Mouse (Mus musculus) MEL (cell line): ENCODE measurements around the gene 1700001P01Rik. TPM values are rescaled to one million over a fixed set of nuclear protein-coding genes. Genes with fewer than 3 reads are reported as not detected.

Experiments
- DNase-seq: peaks from one replicate; pipeline ENCODE4 v3.0.0; 2011; ENCODE audit warnings: low read depth, low spot score
- H3K27ac ChIP-seq: 2 replicates; pipeline ENCODE4 v1.5.1; 2012; ENCODE audit warnings: low read depth, mild to moderate bottlenecking, control low read depth, low read length, moderate library complexity; ENCODE audit not compliant: control insufficient read depth
- H3K27me3 ChIP-seq, 2 experiments: fragments of 150-350 bp in 1 of 2; sonication (generic) in 1 of 2; 2 replicates each; pipeline ENCODE4 v1.6.1; 2012; ENCODE audit warnings: low read length in 2 of 2, mild to moderate bottlenecking in 2 of 2, improper control_type of control experiment in 1 of 2, moderate library complexity in 1 of 2; ENCODE audit not compliant: insufficient read depth in 2 of 2, control insufficient read depth in 1 of 2
- H3K36me3 ChIP-seq, 2 experiments: 2 replicates each; pipeline ENCODE4 v1.6.1; 2012 to 2014; ENCODE audit warnings: low read length in 2 of 2, improper control_type of control experiment in 1 of 2, inconsistent platforms in 1 of 2, mild to moderate bottlenecking in 1 of 2; ENCODE audit not compliant: insufficient read depth in 2 of 2, control insufficient read depth in 1 of 2
- H3K4me1 ChIP-seq, 2 experiments: fragments of 150-350 bp in 1 of 2; sonication (generic) in 1 of 2; 2 replicates each; pipeline ENCODE4 v1.6.1; 2012; ENCODE audit warnings: low read length in 2 of 2, improper control_type of control experiment in 1 of 2, mild to moderate bottlenecking in 1 of 2; ENCODE audit not compliant: insufficient read depth in 2 of 2, control insufficient read depth in 1 of 2
- H3K4me3 ChIP-seq, 2 experiments: fragments of 150-350 bp in 1 of 2; sonication (generic) in 1 of 2; 2 replicates each; pipeline ENCODE4 v1.5.1; 2012; ENCODE audit warnings: low read depth in 2 of 2, low read length in 2 of 2, mild to moderate bottlenecking in 2 of 2, moderate library complexity in 2 of 2, control low read depth in 1 of 2, improper control_type of control experiment in 1 of 2; ENCODE audit not compliant: control insufficient read depth in 1 of 2, insufficient read depth in 1 of 2
- H3K79me2 ChIP-seq: 2 replicates; pipeline ENCODE4 v1.6.1; 2012; ENCODE audit warnings: mild to moderate bottlenecking, low read length, moderate library complexity; ENCODE audit not compliant: control insufficient read depth, poor library complexity, insufficient read depth
- H3K9ac ChIP-seq: 2 replicates; pipeline ENCODE4 v1.6.1; 2012; ENCODE audit warnings: low read depth, mild to moderate bottlenecking, control low read depth, low read length, moderate library complexity; ENCODE audit not compliant: control insufficient read depth, poor library complexity, severe bottlenecking
- H3K9me3 ChIP-seq: fragments of 150-350 bp; sonication (generic); replicated peaks from 2 replicates; pipeline ENCODE4 v1.6.1; 2012; ENCODE audit warnings: mild to moderate bottlenecking, low read length, improper control_type of control experiment, moderate library complexity; ENCODE audit not compliant: insufficient read depth
- BHLHE40 ChIP-seq: IDR thresholded peaks from 2 replicates; pipeline ENCODE4 v1.6.1; 2012; ENCODE audit warnings: low read depth, mild to moderate bottlenecking, inconsistent platforms, low read length, improper control_type of control experiment, borderline replicate concordance
- CHD1 ChIP-seq: IDR thresholded peaks from 2 replicates; pipeline ENCODE4 v1.6.1; 2012; ENCODE audit warnings: low read depth, mild to moderate bottlenecking, inconsistent platforms, low read length, improper control_type of control experiment
- CHD2 ChIP-seq: IDR thresholded peaks from 2 replicates; pipeline ENCODE4 v1.6.1; 2011; ENCODE audit warnings: low read length, improper control_type of control experiment
- ELF1 ChIP-seq: IDR thresholded peaks from 2 replicates; pipeline ENCODE4 v1.6.1; 2014; ENCODE audit warnings: low read depth, mild to moderate bottlenecking, inconsistent platforms, low read length, improper control_type of control experiment, moderate library complexity
- ETS1 ChIP-seq: IDR thresholded peaks from 2 replicates; pipeline ENCODE4 v1.6.1; 2012; ENCODE audit warnings: low read depth, mild to moderate bottlenecking, inconsistent platforms, low read length, improper control_type of control experiment, moderate library complexity
- GATA1 ChIP-seq: IDR thresholded peaks from 2 replicates; pipeline ENCODE4 v1.6.1; 2011; ENCODE audit warnings: low read depth, low read length, improper control_type of control experiment
- HCFC1 ChIP-seq: IDR thresholded peaks from 2 replicates; pipeline ENCODE4 v1.6.1; 2012; ENCODE audit warnings: low read depth, mild to moderate bottlenecking, inconsistent platforms, low read length, improper control_type of control experiment, moderate library complexity
- JUND ChIP-seq: IDR thresholded peaks from 2 replicates; pipeline ENCODE4 v1.6.1; 2011; ENCODE audit warnings: low read depth, mild to moderate bottlenecking, improper control_type of control experiment, low read length
- MAFK ChIP-seq: IDR thresholded peaks from 2 replicates; pipeline ENCODE4 v1.6.1; 2011; ENCODE audit warnings: low read depth, mild to moderate bottlenecking, low read length, improper control_type of control experiment, borderline replicate concordance
- MAX ChIP-seq: IDR thresholded peaks from 2 replicates; pipeline ENCODE4 v1.6.1; 2011; ENCODE audit warnings: low read length, improper control_type of control experiment
- MAZ ChIP-seq: IDR thresholded peaks from 2 replicates; pipeline ENCODE4 v1.6.1; 2012; ENCODE audit warnings: low read depth, mild to moderate bottlenecking, inconsistent platforms, low read length, improper control_type of control experiment
- MEF2A ChIP-seq: IDR thresholded peaks from 2 replicates; pipeline ENCODE4 v1.6.1; 2014; ENCODE audit warnings: low read depth, mild to moderate bottlenecking, inconsistent platforms, low read length, improper control_type of control experiment; ENCODE audit not compliant: poor library complexity, insufficient replicate concordance, severe bottlenecking; ENCODE audit errors: extremely low read depth
- NRF1 ChIP-seq: IDR thresholded peaks from 2 replicates; pipeline ENCODE4 v1.6.1; 2014; ENCODE audit warnings: low read depth, mild to moderate bottlenecking, inconsistent platforms, low read length, improper control_type of control experiment, moderate library complexity; ENCODE audit not compliant: poor library complexity, insufficient read depth, severe bottlenecking
- POLR2A ChIP-seq, 2 experiments: IDR thresholded peaks; 2 replicates each; pipeline ENCODE4 v1.6.1; 2011 to 2012; ENCODE audit warnings: low read length in 2 of 2, mild to moderate bottlenecking in 2 of 2, control low read depth in 1 of 2, improper control_type of control experiment in 1 of 2, low read depth in 1 of 2, moderate library complexity in 1 of 2; ENCODE audit not compliant: control insufficient read depth in 1 of 2, insufficient read depth in 1 of 2, poor library complexity in 1 of 2
- POLR2AphosphoS2 ChIP-seq: IDR thresholded peaks from 2 replicates; pipeline ENCODE4 v1.6.1; 2011; ENCODE audit warnings: low read length, improper control_type of control experiment
- RCOR1 ChIP-seq: IDR thresholded peaks from 2 replicates; pipeline ENCODE4 v1.6.1; 2012; ENCODE audit warnings: low read depth, mild to moderate bottlenecking, inconsistent platforms, low read length, improper control_type of control experiment
- TBP ChIP-seq: IDR thresholded peaks from 2 replicates; pipeline ENCODE4 v1.8.0; 2011; ENCODE audit warnings: low read depth, low read length, improper control_type of control experiment
- TCF12 ChIP-seq: IDR thresholded peaks from 2 replicates; pipeline ENCODE4 v1.6.1; 2014; ENCODE audit warnings: low read depth, mild to moderate bottlenecking, inconsistent platforms, low read length, improper control_type of control experiment, moderate library complexity
- UBTF ChIP-seq: IDR thresholded peaks from 2 replicates; pipeline ENCODE4 v1.6.1; 2012; ENCODE audit warnings: low read depth, mild to moderate bottlenecking, inconsistent platforms, low read length, improper control_type of control experiment, moderate library complexity, borderline replicate concordance; ENCODE audit not compliant: insufficient read depth
- ZMIZ1 ChIP-seq: IDR thresholded peaks from 2 replicates; pipeline ENCODE4 v1.6.1; 2012; ENCODE audit warnings: low read depth, mild to moderate bottlenecking, inconsistent platforms, low read length, improper control_type of control experiment, moderate library complexity
- polyA plus RNA-seq, 2 experiments: library from polyadenylated mRNA; stranded (reverse) in 1 of 2; unstranded in 1 of 2; fragments of >175 nt in 1 of 2; fragments of >200 nt in 1 of 2; gene quantifications; 2 replicates each; pipeline versions ENCODE4 v1.2.1 to v1.2.4; 2012; ENCODE audit warnings: low replicate concordance in 2 of 2, low read depth in 1 of 2; ENCODE audit not compliant: insufficient read length in 2 of 2, insufficient read depth in 1 of 2, missing spikeins in 1 of 2
- total RNA-seq: library from RNA; depleted of rRNA; stranded (reverse); fragments of 300-350 nt; gene quantifications from 2 replicates; pipeline ENCODE4 v1.2.3, GENCODE M21; 2012

Gene 1700001P01Rik
- total and polyA plus RNA-seq, 3 experiments: 0.43 to 0.69 TPM; not detected in 1

- TF ChIP-seq MAX (no peak), BHLHE40 (no peak), UBTF (no peak)
Observed at GRCm38 (mm10) chr11:97817379-97817778, 41.7 kb upstream of the 1700001P01Rik start (continued).

DNA sequence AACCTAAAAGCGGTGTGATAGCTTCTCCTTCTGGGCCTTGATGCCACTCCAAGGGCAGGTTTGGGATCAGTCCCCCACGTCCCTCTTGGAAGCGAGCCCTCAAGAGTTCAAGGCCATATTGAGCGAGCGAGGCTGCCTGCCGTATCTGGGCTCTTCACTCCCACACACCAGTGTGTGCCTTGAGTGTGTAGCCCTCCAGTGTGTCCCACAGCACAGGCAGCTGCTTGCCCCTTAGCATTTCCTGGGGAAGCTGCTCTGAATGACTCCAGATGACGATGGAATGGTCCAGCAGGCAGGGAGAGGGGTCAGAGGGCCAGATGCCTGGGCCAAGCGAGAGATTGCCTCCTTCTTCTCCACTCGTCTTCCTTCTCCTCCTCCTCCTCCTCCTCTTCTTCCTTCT lies 41.2 kb upstream of the 1700001P01Rik start:
- no peaks in the 10 kb centered on the region for H3K79me2 ChIP-seq
- H3K27ac ChIP-seq: no peak overlapping the region
- no peak for DNase-seq
- peaks cover 4 to 7% of the 10 kb centered on the region in 2 experiments; a peak in 3 of 4 replicates for H3K4me1 ChIP-seq
- H3K36me3 ChIP-seq: peaks cover 0 to 7% of the 10 kb centered on the region in 2 experiments; a peak in 1 of 4 replicates
- H3K9ac ChIP-seq: no peak overlapping the region
- no peaks in the 10 kb centered on the region for H3K27me3 ChIP-seq
- H3K4me3 ChIP-seq: no peak overlapping the region
- no peaks in the 10 kb centered on the region for H3K9me3 ChIP-seq
- TF ChIP-seq JUND (no peak), TCF12 (no peak), POLR2AphosphoS2 (no peak), MAFK (no peak), POLR2A (IDR thresholded peaks at IDR 0.05; ENCODE audit: control insufficient read depth in 1 of 2, insufficient read depth in 1 of 2, low read depth in 1 of 2, low read length in 2 of 2, poor library complexity in 1 of 2) (no peak)
- TF ChIP-seq, all 39 proteins: peak for 0

- Histone ChIP-seq H3K4me1 (peaks cover 4 to 7% of the 10 kb centered on the region in 2 experiments; a peak in 3 of 4 replicates), H3K79me2 (no peaks in the 10 kb centered on the region), H3K27me3 (no peaks in the 10 kb centered on the region), H3K4me3 (no peak overlapping the region), H3K9ac (no peak overlapping the region), H3K9me3 (no peaks in the 10 kb centered on the region), H3K36me3 (peaks cover 0 to 7% of the 10 kb centered on the region in 2 experiments; a peak in 1 of 4 replicates), H3K27ac (no peak overlapping the region)
- TF ChIP-seq MEF2A: no peak
- TF ChIP-seq RCOR1: no peak
- TF ChIP-seq CHD2: no peak
- DNase-seq: no peak
Observed at GRCm38 (mm10) chr11:97816176-97816575, 40.5 kb upstream of the 1700001P01Rik start.

GRCm38 (mm10) chr11:97815736-97816135 lies 40.0 kb upstream of the 1700001P01Rik start:
- Histone ChIP-seq H3K4me3 (no peak overlapping the region), H3K9ac (no peak overlapping the region), H3K27me3 (no peaks in the 10 kb centered on the region), H3K4me1 (peaks cover 4 to 7% of the 10 kb centered on the region in 2 experiments; a peak in 3 of 4 replicates), H3K27ac (no peak overlapping the region), H3K9me3 (no peaks in the 10 kb centered on the region), H3K36me3 (peaks cover 0 to 7% of the 10 kb centered on the region in 2 experiments; a peak in 2 of 4 replicates), H3K79me2 (no peaks in the 10 kb centered on the region)
- TF ChIP-seq TBP (no peak), HCFC1 (no peak), TCF12 (no peak), ZMIZ1 (no peak), ELF1 (no peak), NRF1 (no peak), MAFK (no peak), UBTF (no peak), MAZ (no peak), CHD2 (no peak), GATA1 (no peak), POLR2AphosphoS2 (no peak), ETS1 (no peak), CHD1 (no peak)
- no peak for DNase-seq
